Mouse (Mus musculus) MEL (cell line): Measurements from ENCODE around the gene Gm28053. TPM values are rescaled to one million over a fixed set of nuclear protein-coding genes. Genes with fewer than 3 reads are reported as not detected.

Source experiments
- DNase-seq: peaks from one replicate; pipeline ENCODE4 v3.0.0; 2011; ENCODE audit warnings: low read depth, low spot score
- H3K27ac ChIP-seq: 2 replicates; pipeline ENCODE4 v1.5.1; 2012; ENCODE audit warnings: low read depth, mild to moderate bottlenecking, control low read depth, low read length, moderate library complexity; ENCODE audit not compliant: control insufficient read depth
- H3K27me3 ChIP-seq, 2 experiments: fragments of 150-350 bp in 1 of 2; sonication (generic) in 1 of 2; 2 replicates each; pipeline ENCODE4 v1.6.1; 2012; ENCODE audit warnings: low read length in 2 of 2, mild to moderate bottlenecking in 2 of 2, improper control_type of control experiment in 1 of 2, moderate library complexity in 1 of 2; ENCODE audit not compliant: insufficient read depth in 2 of 2, control insufficient read depth in 1 of 2
- H3K36me3 ChIP-seq, 2 experiments: 2 replicates each; pipeline ENCODE4 v1.6.1; 2012 to 2014; ENCODE audit warnings: low read length in 2 of 2, improper control_type of control experiment in 1 of 2, inconsistent platforms in 1 of 2, mild to moderate bottlenecking in 1 of 2; ENCODE audit not compliant: insufficient read depth in 2 of 2, control insufficient read depth in 1 of 2
- H3K4me1 ChIP-seq, 2 experiments: fragments of 150-350 bp in 1 of 2; sonication (generic) in 1 of 2; 2 replicates each; pipeline ENCODE4 v1.6.1; 2012; ENCODE audit warnings: low read length in 2 of 2, improper control_type of control experiment in 1 of 2, mild to moderate bottlenecking in 1 of 2; ENCODE audit not compliant: insufficient read depth in 2 of 2, control insufficient read depth in 1 of 2
- H3K4me3 ChIP-seq, 2 experiments: fragments of 150-350 bp in 1 of 2; sonication (generic) in 1 of 2; 2 replicates each; pipeline ENCODE4 v1.5.1; 2012; ENCODE audit warnings: low read depth in 2 of 2, low read length in 2 of 2, mild to moderate bottlenecking in 2 of 2, moderate library complexity in 2 of 2, control low read depth in 1 of 2, improper control_type of control experiment in 1 of 2; ENCODE audit not compliant: control insufficient read depth in 1 of 2, insufficient read depth in 1 of 2
- H3K79me2 ChIP-seq: 2 replicates; pipeline ENCODE4 v1.6.1; 2012; ENCODE audit warnings: mild to moderate bottlenecking, low read length, moderate library complexity; ENCODE audit not compliant: control insufficient read depth, poor library complexity, insufficient read depth
- H3K9ac ChIP-seq: 2 replicates; pipeline ENCODE4 v1.6.1; 2012; ENCODE audit warnings: low read depth, mild to moderate bottlenecking, control low read depth, low read length, moderate library complexity; ENCODE audit not compliant: control insufficient read depth, poor library complexity, severe bottlenecking
- H3K9me3 ChIP-seq: fragments of 150-350 bp; sonication (generic); replicated peaks from 2 replicates; pipeline ENCODE4 v1.6.1; 2012; ENCODE audit warnings: mild to moderate bottlenecking, low read length, improper control_type of control experiment, moderate library complexity; ENCODE audit not compliant: insufficient read depth
- BHLHE40 ChIP-seq: IDR thresholded peaks from 2 replicates; pipeline ENCODE4 v1.6.1; 2012; ENCODE audit warnings: low read depth, mild to moderate bottlenecking, inconsistent platforms, low read length, improper control_type of control experiment, borderline replicate concordance
- CTCF ChIP-seq, 3 experiments: IDR thresholded peaks in 2 of 3; conservative IDR thresholded peaks in 1 of 3; 2 replicates each; pipeline ENCODE4 v1.5.1; 2011 to 2012; ENCODE audit warnings: low read length in 3 of 3, low read depth in 2 of 3, mild to moderate bottlenecking in 2 of 3, improper control_type of control experiment in 1 of 3, inconsistent platforms in 1 of 3, mixed read lengths in 1 of 3, moderate library complexity in 1 of 3; ENCODE audit not compliant: control insufficient read depth in 1 of 3, insufficient read depth in 1 of 3, poor library complexity in 1 of 3, severe bottlenecking in 1 of 3
- ELF1 ChIP-seq: IDR thresholded peaks from 2 replicates; pipeline ENCODE4 v1.6.1; 2014; ENCODE audit warnings: low read depth, mild to moderate bottlenecking, inconsistent platforms, low read length, improper control_type of control experiment, moderate library complexity
- MAFK ChIP-seq: IDR thresholded peaks from 2 replicates; pipeline ENCODE4 v1.6.1; 2011; ENCODE audit warnings: low read depth, mild to moderate bottlenecking, low read length, improper control_type of control experiment, borderline replicate concordance
- MAX ChIP-seq: IDR thresholded peaks from 2 replicates; pipeline ENCODE4 v1.6.1; 2011; ENCODE audit warnings: low read length, improper control_type of control experiment
- MAZ ChIP-seq: IDR thresholded peaks from 2 replicates; pipeline ENCODE4 v1.6.1; 2012; ENCODE audit warnings: low read depth, mild to moderate bottlenecking, inconsistent platforms, low read length, improper control_type of control experiment
- MYB ChIP-seq: IDR thresholded peaks from 2 replicates; pipeline ENCODE4 v1.6.1; 2011; ENCODE audit warnings: mild to moderate bottlenecking, low read depth, low read length, improper control_type of control experiment
- NRF1 ChIP-seq: IDR thresholded peaks from 2 replicates; pipeline ENCODE4 v1.6.1; 2014; ENCODE audit warnings: low read depth, mild to moderate bottlenecking, inconsistent platforms, low read length, improper control_type of control experiment, moderate library complexity; ENCODE audit not compliant: poor library complexity, insufficient read depth, severe bottlenecking
- POLR2A ChIP-seq, 2 experiments: IDR thresholded peaks; 2 replicates each; pipeline ENCODE4 v1.6.1; 2011 to 2012; ENCODE audit warnings: low read length in 2 of 2, mild to moderate bottlenecking in 2 of 2, control low read depth in 1 of 2, improper control_type of control experiment in 1 of 2, low read depth in 1 of 2, moderate library complexity in 1 of 2; ENCODE audit not compliant: control insufficient read depth in 1 of 2, insufficient read depth in 1 of 2, poor library complexity in 1 of 2
- POLR2AphosphoS2 ChIP-seq: IDR thresholded peaks from 2 replicates; pipeline ENCODE4 v1.6.1; 2011; ENCODE audit warnings: low read length, improper control_type of control experiment
- POLR2AphosphoS5 ChIP-seq: IDR thresholded peaks from 2 replicates; pipeline ENCODE4 v1.6.1; 2012; ENCODE audit warnings: low read depth, borderline replicate concordance, mild to moderate bottlenecking, inconsistent platforms, low read length, moderate library complexity, mixed read lengths
- SIN3A ChIP-seq: IDR thresholded peaks from 2 replicates; pipeline ENCODE4 v1.6.1; 2012; ENCODE audit warnings: low read length, improper control_type of control experiment, inconsistent platforms
- SMC3 ChIP-seq: IDR thresholded peaks from 2 replicates; pipeline ENCODE4 v1.6.1; 2011; ENCODE audit warnings: low read depth, low read length, improper control_type of control experiment
- TBP ChIP-seq: IDR thresholded peaks from 2 replicates; pipeline ENCODE4 v1.8.0; 2011; ENCODE audit warnings: low read depth, low read length, improper control_type of control experiment
- TCF12 ChIP-seq: IDR thresholded peaks from 2 replicates; pipeline ENCODE4 v1.6.1; 2014; ENCODE audit warnings: low read depth, mild to moderate bottlenecking, inconsistent platforms, low read length, improper control_type of control experiment, moderate library complexity
- UBTF ChIP-seq: IDR thresholded peaks from 2 replicates; pipeline ENCODE4 v1.6.1; 2012; ENCODE audit warnings: low read depth, mild to moderate bottlenecking, inconsistent platforms, low read length, improper control_type of control experiment, moderate library complexity, borderline replicate concordance; ENCODE audit not compliant: insufficient read depth
- USF1 ChIP-seq: IDR thresholded peaks from 2 replicates; pipeline ENCODE4 v1.6.1; 2014; ENCODE audit warnings: low read depth, mild to moderate bottlenecking, inconsistent platforms, low read length, improper control_type of control experiment, moderate library complexity
- ZC3H11A ChIP-seq: IDR thresholded peaks from 2 replicates; pipeline ENCODE4 v1.6.1; 2012; ENCODE audit warnings: low read depth, mild to moderate bottlenecking, inconsistent platforms, low read length, improper control_type of control experiment
- ZKSCAN1 ChIP-seq: IDR thresholded peaks from 2 replicates; pipeline ENCODE4 v1.6.1; 2012; ENCODE audit warnings: low read depth, mild to moderate bottlenecking, inconsistent platforms, low read length, improper control_type of control experiment, moderate library complexity
- ZMIZ1 ChIP-seq: IDR thresholded peaks from 2 replicates; pipeline ENCODE4 v1.6.1; 2012; ENCODE audit warnings: low read depth, mild to moderate bottlenecking, inconsistent platforms, low read length, improper control_type of control experiment, moderate library complexity
- ZNF384 ChIP-seq: IDR thresholded peaks from 2 replicates; pipeline ENCODE4 v1.6.1; 2012; ENCODE audit warnings: low read depth, mild to moderate bottlenecking, inconsistent platforms, low read length, improper control_type of control experiment
- polyA plus RNA-seq, 2 experiments: library from polyadenylated mRNA; stranded (reverse) in 1 of 2; unstranded in 1 of 2; fragments of >175 nt in 1 of 2; fragments of >200 nt in 1 of 2; gene quantifications; 2 replicates each; pipeline versions ENCODE4 v1.2.1 to v1.2.4; 2012; ENCODE audit warnings: low replicate concordance in 2 of 2, low read depth in 1 of 2; ENCODE audit not compliant: insufficient read length in 2 of 2, insufficient read depth in 1 of 2, missing spikeins in 1 of 2
- total RNA-seq: library from RNA; depleted of rRNA; stranded (reverse); fragments of 300-350 nt; gene quantifications from 2 replicates; pipeline ENCODE4 v1.2.3, GENCODE M21; 2012

The Gm28053 gene
- total and polyA plus RNA-seq, 3 experiments: not detected

DNA sequence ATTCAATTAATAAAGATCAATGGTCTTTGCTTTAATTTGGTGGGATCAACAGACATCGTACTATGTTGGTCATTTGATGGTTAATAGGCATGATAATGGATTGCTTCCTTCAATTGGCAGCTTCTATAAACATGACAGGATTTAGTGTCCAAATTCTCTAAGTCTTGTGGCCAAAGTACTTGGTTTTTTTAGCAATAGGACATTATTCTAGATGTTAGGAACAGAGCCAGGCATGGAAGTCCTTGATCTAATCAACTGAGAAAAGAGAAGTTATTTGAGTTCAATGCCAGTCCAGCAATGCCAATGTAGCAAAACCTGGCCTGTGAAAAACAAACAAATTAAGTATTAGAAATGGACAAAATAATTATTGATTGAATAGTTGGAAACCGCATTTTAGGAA, 67.2 kb downstream of the Gm28053 start:
- H3K27me3 ChIP-seq: peaks cover 0 to 1% of the 10 kb centered on the region in 2 experiments; a peak in 1 of 4 replicates
- H3K9ac ChIP-seq: no peak overlapping the region
- no peak overlapping the region for H3K27ac ChIP-seq
- H3K4me1 ChIP-seq: no peaks in the 10 kb centered on the region
- no peaks in the 10 kb centered on the region for H3K9me3 ChIP-seq
- H3K36me3 ChIP-seq: no peaks in the 10 kb centered on the region
- H3K79me2 ChIP-seq: no peaks in the 10 kb centered on the region
- no peak for DNase-seq
- TF ChIP-seq ZC3H11A (no peak), MAFK (no peak), ZNF384 (no peak), MYB (no peak), USF1 (no peak), SMC3 (no peak), ZKSCAN1 (no peak), TCF12 (no peak), POLR2AphosphoS2 (no peak), MAX (no peak), MAZ (no peak), POLR2A (IDR thresholded peaks at IDR 0.05; ENCODE audit: control insufficient read depth in 1 of 2, insufficient read depth in 1 of 2, low read depth in 1 of 2, low read length in 2 of 2, poor library complexity in 1 of 2) (no peak), CTCF (IDR thresholded peaks at IDR 0.05 in 2 of 3, conservative IDR thresholded peaks at IDR 0.05 in 1 of 3; ENCODE audit: control insufficient read depth in 1 of 3, insufficient read depth in 1 of 3, low read depth in 2 of 3, low read length in 3 of 3, poor library complexity in 1 of 3, severe bottlenecking in 1 of 3) (no peak), ELF1 (no peak), ZMIZ1 (no peak), UBTF (no peak)
- no peak overlapping the region for H3K4me3 ChIP-seq

DNA sequence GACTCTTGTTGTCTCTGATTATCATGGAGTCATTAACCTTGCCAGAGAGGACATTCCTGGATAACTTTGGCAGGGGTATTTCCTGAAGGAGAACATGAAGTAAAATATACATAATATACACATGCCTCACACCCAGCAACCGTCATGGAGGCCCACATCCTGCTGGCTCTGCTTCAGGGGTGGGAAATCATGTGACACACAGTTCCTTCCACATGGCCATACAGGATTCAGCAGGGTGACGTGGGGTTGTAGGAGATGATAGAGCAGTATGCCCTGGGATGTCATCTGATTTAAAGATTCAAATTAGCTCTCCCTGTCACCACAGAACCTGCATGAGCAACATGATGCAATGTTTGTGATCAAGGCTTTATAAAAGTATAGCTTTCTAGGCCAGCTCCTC, 69.5 kb downstream of the Gm28053 start:
- TF ChIP-seq BHLHE40: no peak
- no peak for TF ChIP-seq UBTF
- no peak for TF ChIP-seq MYB
- TF ChIP-seq POLR2A (IDR thresholded peaks at IDR 0.05; ENCODE audit: control insufficient read depth in 1 of 2, insufficient read depth in 1 of 2, low read depth in 1 of 2, low read length in 2 of 2, poor library complexity in 1 of 2): no peak
- TF ChIP-seq POLR2AphosphoS5: no peak
- TF ChIP-seq NRF1: no peak
- no peak for TF ChIP-seq TBP
- TF ChIP-seq MAZ: no peak
- TF ChIP-seq SIN3A: no peak
- no peak overlapping the region for H3K9ac ChIP-seq
- H3K79me2 ChIP-seq: no peaks in the 10 kb centered on the region
- no peak overlapping the region for H3K4me3 ChIP-seq
- H3K9me3 ChIP-seq: no peaks in the 10 kb centered on the region
- no peak overlapping the region for H3K27ac ChIP-seq
- H3K4me1 ChIP-seq: no peaks in the 10 kb centered on the region
- DNase-seq: no peak
- no peaks in the 10 kb centered on the region for H3K36me3 ChIP-seq
- peaks cover 0 to 1% of the 10 kb centered on the region in 2 experiments; a peak in 1 of 4 replicates for H3K27me3 ChIP-seq
